In the genomic region with DNA sequence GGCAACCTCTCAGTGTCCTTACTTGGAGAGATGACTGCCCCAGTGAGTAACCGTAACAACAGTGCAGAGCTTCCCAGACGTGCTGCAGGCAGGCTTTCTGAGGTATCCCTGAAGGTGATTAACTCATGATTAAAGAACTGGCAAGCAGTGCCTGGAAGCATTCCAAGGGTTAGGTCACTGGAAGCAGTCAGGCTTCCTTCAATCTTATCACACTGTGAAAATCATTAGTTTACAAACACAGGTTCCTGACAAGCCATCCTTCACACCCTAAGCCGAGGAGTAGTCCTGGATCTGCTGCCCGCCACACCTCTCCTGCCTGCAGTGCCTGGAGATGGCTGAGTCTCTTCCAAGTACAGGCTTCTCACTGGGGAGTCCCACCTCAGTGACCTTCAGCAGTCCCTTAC, we compare ENCODE assay signal across 12 mouse cellular contexts.
DNase-seq lines count a peak whose midpoint lies in the region; ATAC-seq lines count a peak whose summit lies in the region.
"Had no signal": no experiment of that assay in that cellular context is flagged by ENCODE, and none has a peak within 500 bp of the region (broad histone marks: within the 10 kb centered on the region; RNA-seq: fewer than 3 reads in every experiment).

No protein-coding gene starts in this region.

- no peak overlapping the region for H3K4me3 ChIP-seq in hindbrain, embryonic 16.5 days (ENCODE audit: low read length)
- no peak overlapping the region for H3K4me3 ChIP-seq in hindbrain, embryonic 12.5 days
- H3K4me3 ChIP-seq in heart, embryonic 10.5 days = no peak overlapping the region
- H3K4me3 ChIP-seq: limb, embryonic 15.5 days had no signal

- 42% methylated on average over 4 of the region's 4 CpGs for WGBS in hindbrain, embryonic 16.5 days
- 51% methylated on average over 4 of the region's 4 CpGs for WGBS in hindbrain, embryonic 12.5 days
- 18% methylated on average over 4 of the region's 4 CpGs for WGBS in heart, embryonic 10.5 days

- intact Hi-C loops in left cerebral cortex, postnatal 25 days (cut with DNase I) = no loop called here

- no peaks in the 10 kb centered on the region for H3K27me3 ChIP-seq in hindbrain, embryonic 16.5 days (replicated peaks; ENCODE audit: control insufficient read depth, insufficient read depth, low read length)
- H3K27me3 ChIP-seq in hindbrain, embryonic 12.5 days = no peaks in the 10 kb centered on the region
- H3K27me3 ChIP-seq in heart, embryonic 10.5 days (ENCODE audit: insufficient read depth, poor library complexity, severe bottlenecking) = no peaks in the 10 kb centered on the region
- H3K27me3 ChIP-seq: limb, embryonic 15.5 days had no signal

- H3K4me2 ChIP-seq in hindbrain, embryonic 16.5 days (ENCODE audit: low read length) = no peak overlapping the region
- no peak overlapping the region for H3K4me2 ChIP-seq in hindbrain, embryonic 12.5 days (replicated peaks)
- H3K4me2 ChIP-seq: limb, embryonic 15.5 days had no signal

- peak; percentile 16 for DNase-seq in adrenal gland, adult 8-10 months
- DNase-seq in heart, embryonic 10.5 days (ENCODE audit: low spot score) = peak; percentile 77
- no peak for DNase-seq in spleen, postnatal 10 days (ENCODE audit: low spot score in 2 of 2)
- no peak for DNase-seq in frontal cortex, postnatal 10 days (ENCODE audit: low spot score in 2 of 2)
- DNase-seq in left cerebral cortex, postnatal 25 days (ENCODE audit: low spot score in 2 of 2) = no peak
- DNase-seq: kidney, postnatal 14 days; lung, postnatal 4 days; right cerebral cortex, postnatal 4 days had no signal

- ATAC-seq in hindbrain, embryonic 16.5 days = peak; percentile 61; the same call in 1 of the 2 replicates
- no peak for ATAC-seq in hindbrain, embryonic 12.5 days (ENCODE audit: low FRiP score)
- 0 out of 2 replicates have a peak, but pooled peaks have one; percentile 7 for ATAC-seq in megakaryocyte-erythroid progenitor cell, adult 5-6 weeks (replicated peaks; ENCODE audit: low FRiP score, low TSS enrichment, poor library complexity, severe bottlenecking)

- H3K27ac ChIP-seq in hindbrain, embryonic 16.5 days (ENCODE audit: low read depth, low read length) = no peak overlapping the region
- H3K27ac ChIP-seq in hindbrain, embryonic 12.5 days = no peak overlapping the region
- no peak overlapping the region for H3K27ac ChIP-seq in heart, embryonic 10.5 days
- H3K27ac ChIP-seq: limb, embryonic 15.5 days had no signal

- H3K9me3 ChIP-seq in hindbrain, embryonic 16.5 days (ENCODE audit: control insufficient read depth, low read length) = no peaks in the 10 kb centered on the region
- H3K9me3 ChIP-seq in hindbrain, embryonic 12.5 days (replicated peaks) = no peaks in the 10 kb centered on the region
- H3K9me3 ChIP-seq in heart, embryonic 10.5 days = no peaks in the 10 kb centered on the region
- H3K9me3 ChIP-seq: limb, embryonic 15.5 days had no signal

- no peak overlapping the region for H3K9ac ChIP-seq in hindbrain, embryonic 16.5 days (ENCODE audit: low read depth, low read length)
- H3K9ac ChIP-seq in hindbrain, embryonic 12.5 days = no peak overlapping the region
- H3K9ac ChIP-seq: limb, embryonic 15.5 days had no signal

- H3K4me1 ChIP-seq in hindbrain, embryonic 16.5 days (ENCODE audit: control insufficient read depth, insufficient read depth, low read depth, low read length) = no peaks in the 10 kb centered on the region
- H3K4me1 ChIP-seq in hindbrain, embryonic 12.5 days = peaks cover 3% of the 10 kb centered on the region
- peaks cover 38% of the 10 kb centered on the region for H3K4me1 ChIP-seq in heart, embryonic 10.5 days

- no peaks in the 10 kb centered on the region for H3K36me3 ChIP-seq in hindbrain, embryonic 16.5 days (ENCODE audit: control insufficient read depth, insufficient read depth, low read length)
- H3K36me3 ChIP-seq in hindbrain, embryonic 12.5 days = no peaks in the 10 kb centered on the region
- no peaks in the 10 kb centered on the region for H3K36me3 ChIP-seq in heart, embryonic 10.5 days
- H3K36me3 ChIP-seq: limb, embryonic 15.5 days had no signal

Comparison
In these comparisons a context has a peak if more than half of its experiments do, and no peak if none do; other contexts are left out.
1. DNase-seq: peak in adrenal gland, adult 8-10 months (single experiment) and heart, embryonic 10.5 days (single experiment); none in spleen, postnatal 10 days (0 of 2), frontal cortex, postnatal 10 days (0 of 2) and left cerebral cortex, postnatal 25 days (0 of 2).